Mouse (Mus musculus) embryonic fibroblast, embryonic 13.5 days (primary cell): Measurements from ENCODE around the gene Gm15517. TPM values are rescaled to one million over a fixed set of nuclear protein-coding genes. Genes with fewer than 3 reads are reported as not detected.
A peak's percentile ranks its signal among the peaks of the same experiment; 100 is the strongest.

Experiments
- H3K27ac ChIP-seq: 2 replicates; pipeline ENCODE4 v1.5.1; 2012; ENCODE audit warnings: low read length, control low read depth, inconsistent platforms; ENCODE audit not compliant: insufficient read depth
- H3K4me1 ChIP-seq: 2 replicates; pipeline ENCODE4 v1.6.1; 2011; ENCODE audit warnings: low read length; ENCODE audit not compliant: control insufficient read depth, insufficient read depth
- H3K4me3 ChIP-seq: 2 replicates; pipeline ENCODE4 v1.5.1; 2011; ENCODE audit warnings: mild to moderate bottlenecking, control low read depth, low read length; ENCODE audit not compliant: insufficient read depth
- CTCF ChIP-seq: IDR thresholded peaks from 2 replicates; pipeline ENCODE4 v1.5.1; 2011; ENCODE audit warnings: mild to moderate bottlenecking, control low read depth, low read length, moderate library complexity, borderline replicate concordance; ENCODE audit not compliant: insufficient read depth
- POLR2A ChIP-seq: IDR thresholded peaks from 2 replicates; pipeline ENCODE4 v1.6.1; 2011; ENCODE audit warnings: low read depth, mild to moderate bottlenecking, control low read depth, low read length, moderate library complexity
- polyA plus RNA-seq: library from polyadenylated mRNA; stranded (reverse); fragments of >200 nt; gene quantifications from 2 replicates; pipeline ENCODE4 v1.2.4, GENCODE M21; 2011; ENCODE audit warnings: low read depth; ENCODE audit not compliant: missing spikeins, insufficient read length

Gene Gm15517
- polyA plus RNA-seq, 1 experiment = not detected

DNA sequence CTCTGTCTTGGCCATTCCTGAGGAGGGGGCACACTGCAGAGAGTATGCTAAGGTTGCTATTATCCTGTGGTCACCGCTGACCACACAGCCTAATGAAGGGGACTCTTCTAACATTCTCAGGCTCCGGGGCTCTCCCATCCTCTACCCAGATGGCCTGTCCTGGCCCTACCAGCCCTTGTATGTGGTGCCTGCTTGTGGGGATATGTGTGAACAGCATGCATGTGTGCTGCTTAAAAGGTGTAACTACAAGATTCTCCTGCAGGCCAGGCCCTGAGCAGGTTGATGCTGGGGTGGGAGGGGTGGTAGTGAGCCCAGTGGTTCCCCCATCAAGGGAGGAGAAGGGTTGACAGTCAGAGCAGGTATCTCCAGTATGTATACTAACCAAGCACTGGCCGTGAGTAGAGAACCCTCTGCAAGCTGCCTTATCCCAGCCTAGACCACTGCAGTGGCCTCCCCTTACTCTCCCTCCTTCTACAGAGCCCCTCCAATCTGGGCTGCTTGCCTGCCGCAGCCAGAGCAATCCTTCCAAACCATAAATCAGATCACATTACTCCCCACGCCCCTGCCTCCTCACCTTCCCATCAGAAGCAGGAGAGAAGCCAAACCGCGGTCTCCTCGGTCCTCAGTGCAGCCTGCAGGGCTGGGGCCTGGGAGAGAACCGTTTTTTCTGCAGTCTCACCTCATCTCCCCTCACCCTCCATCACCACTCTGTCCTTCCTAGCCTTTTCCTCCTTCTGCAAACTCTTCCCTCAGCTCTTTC lies 46.2 kb downstream of the Gm15517 start:
- peak overlapping the region; percentile 1; the same call in 1 of the 2 replicates for H3K27ac ChIP-seq
- H3K4me3 ChIP-seq = no peak overlapping the region
- no peaks in the 10 kb centered on the region; the same call in 1 of the 2 replicates for H3K4me1 ChIP-seq
- TF ChIP-seq CTCF (no peak), POLR2A (no peak)

DNA sequence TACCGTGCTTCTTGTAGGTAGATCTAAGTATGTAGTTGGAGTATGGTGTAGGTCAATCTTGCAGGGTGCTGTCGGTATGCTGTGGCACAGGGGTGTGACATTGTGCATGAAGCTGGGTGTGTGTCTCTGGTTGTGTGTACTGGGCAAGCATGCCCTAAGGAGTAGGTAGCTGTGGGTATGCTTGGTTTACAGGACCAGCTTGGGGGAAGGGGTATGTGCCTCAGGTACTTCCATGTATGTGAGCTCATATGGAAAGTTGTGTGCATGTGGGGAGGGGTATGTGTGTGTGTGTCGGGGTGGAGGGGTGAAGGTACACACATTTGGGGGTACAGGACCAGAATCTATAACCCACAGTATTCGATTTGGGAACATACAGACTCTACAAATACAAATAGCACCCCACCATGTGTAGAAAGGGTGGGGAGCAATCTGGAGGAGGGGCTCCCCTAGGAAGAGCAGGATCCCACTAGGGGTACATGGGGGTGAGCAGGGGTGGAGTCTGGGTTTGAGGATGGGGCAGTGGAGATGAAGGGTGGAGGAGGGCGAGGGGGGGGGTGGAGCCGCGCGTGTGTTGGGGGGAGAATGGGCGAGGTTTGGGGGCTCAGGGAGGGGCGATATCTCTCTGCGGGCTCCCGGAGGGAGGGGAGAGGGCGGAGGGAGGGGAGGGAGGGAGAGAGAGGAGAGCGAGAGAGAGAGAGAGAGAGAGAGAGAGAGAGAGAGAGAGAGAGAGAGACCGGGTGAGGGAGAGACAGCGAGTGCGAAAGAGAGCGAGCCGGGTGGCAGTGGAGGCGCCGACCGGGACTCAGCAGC lies 48.4 kb downstream of the Gm15517 start, which contains the start of gene Shank1:
Shank1 (plus strand) TSS at position 779 of the 810 bp plus-strand sequence.
- TF ChIP-seq CTCF (no peak), POLR2A (no peak)

DNA sequence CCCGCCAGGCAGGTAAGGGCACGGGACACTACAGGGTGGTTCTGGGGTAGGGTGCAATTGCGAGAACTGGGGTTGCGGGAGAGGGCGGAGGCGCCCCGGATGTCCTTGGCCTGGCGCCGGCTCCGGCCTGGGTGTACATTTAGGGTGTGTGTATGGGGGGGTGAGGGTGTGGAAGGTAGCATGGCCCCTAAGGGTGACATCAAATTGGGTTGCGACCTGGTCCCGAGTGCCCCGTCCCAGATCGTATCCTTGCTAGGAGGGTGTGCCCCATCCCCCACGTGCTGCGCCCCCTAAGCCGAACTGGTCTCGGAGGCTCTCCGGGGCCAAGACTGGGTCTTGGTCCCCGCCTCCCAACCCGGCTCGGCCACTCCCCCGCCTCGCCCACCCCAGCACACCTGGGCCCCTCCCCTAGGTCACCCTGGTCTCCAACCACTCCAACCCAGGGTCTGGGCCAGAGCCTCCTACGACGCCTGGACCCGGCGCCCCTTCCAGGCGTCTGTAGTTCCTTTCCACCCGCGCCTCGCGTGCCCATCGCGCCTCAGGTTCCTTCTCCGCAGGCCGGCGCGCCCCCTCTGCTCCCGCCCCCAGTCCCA lies 49.1 kb downstream of the Gm15517 start:
- Histone ChIP-seq H3K27ac (no peak overlapping the region), H3K4me3 (0 out of 2 replicates have a peak overlapping the region, but pooled peaks have one; percentile 6)

More for the DNA sequence above, 48.4 kb downstream of the Gm15517 start, which contains the start of gene Shank1:
- no peak within 1 kb of the TSS for H3K27ac ChIP-seq
- 0 out of 2 replicates have a peak within 1 kb of the TSS, but pooled peaks have one; percentile 6 for H3K4me3 ChIP-seq
- H3K4me1 ChIP-seq = no peaks in the 10 kb centered on the region; the same call in 1 of the 2 replicates

DNA sequence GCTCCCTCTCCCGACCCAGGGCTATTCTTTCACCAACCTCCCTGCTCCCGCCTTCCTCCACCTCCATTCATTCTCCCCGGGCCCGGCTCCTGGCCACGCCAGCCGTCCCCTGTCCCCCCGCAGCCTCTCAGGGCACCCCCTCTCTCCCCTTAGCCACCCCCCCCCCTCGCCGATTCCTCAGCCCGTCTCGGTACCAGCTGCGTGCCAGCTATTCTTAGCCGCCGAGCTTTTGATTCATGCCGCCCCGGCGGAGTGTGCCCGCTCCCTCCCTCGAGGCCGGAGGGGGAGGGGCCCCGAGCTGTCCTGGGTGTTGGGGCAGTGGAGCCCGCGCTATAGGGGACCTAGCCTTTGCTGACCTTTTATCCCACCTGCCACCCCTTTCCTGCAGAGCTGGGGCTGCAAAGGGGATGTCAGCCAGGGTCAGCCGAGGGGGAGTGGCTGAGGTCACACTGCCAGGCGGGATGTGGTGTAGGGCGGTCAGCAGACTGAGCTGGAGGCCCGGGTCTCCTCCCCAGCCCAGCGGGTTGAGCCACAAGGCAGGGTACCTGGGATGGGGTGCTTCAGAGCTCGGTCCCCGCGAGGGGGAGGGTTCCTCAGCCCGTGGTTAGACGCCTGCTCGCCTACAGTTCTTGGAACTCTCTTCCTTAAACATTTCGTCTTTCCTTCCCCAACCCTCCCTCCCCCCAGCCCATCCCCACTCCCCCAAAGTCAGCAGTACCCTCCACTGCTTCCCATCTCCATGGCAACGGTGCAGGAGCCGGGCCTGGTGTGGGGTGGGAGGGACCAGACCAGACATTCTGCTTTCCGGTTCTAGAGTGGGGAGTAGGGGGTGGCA lies 49.8 kb downstream of the Gm15517 start:
- no peaks in the 10 kb centered on the region; the same call in 1 of the 2 replicates for H3K4me1 ChIP-seq
- H3K4me3 ChIP-seq = no peak overlapping the region
- no peak for TF ChIP-seq POLR2A
- TF ChIP-seq CTCF = no peak
- H3K27ac ChIP-seq = no peak overlapping the region

More for the DNA sequence above, 49.1 kb downstream of the Gm15517 start:
- TF ChIP-seq CTCF = no peak
- TF ChIP-seq POLR2A = no peak
- H3K4me1 ChIP-seq = no peaks in the 10 kb centered on the region; the same call in 1 of the 2 replicates

Other genes starting within 250 kb of the Gm15517 start
- gene Klk1b26, start 249.3 kb upstream of the Gm15517 start, polyA plus RNA-seq = not detected in 2 replicates
- gene Klk1b27, start 209.2 kb upstream of the Gm15517 start, polyA plus RNA-seq = not detected in 2 replicates
- not detected in 2 replicates for gene Klk1b21, start 159.1 kb upstream of the Gm15517 start, polyA plus RNA-seq
- gene Klk1b22, start 148.8 kb upstream of the Gm15517 start, polyA plus RNA-seq = not detected in 2 replicates
- gene Klk1b16, start 124.7 kb upstream of the Gm15517 start, polyA plus RNA-seq = not detected in 2 replicates
- not detected in 2 replicates for gene Klk1b24, start 73.2 kb upstream of the Gm15517 start, polyA plus RNA-seq
- gene Klk1b3, start 63.3 kb upstream of the Gm15517 start, polyA plus RNA-seq = not detected in 2 replicates
- not detected in 2 replicates for gene Klk1b4, start 54.0 kb upstream of the Gm15517 start, polyA plus RNA-seq
- gene Klk1b5, start 45.5 kb upstream of the Gm15517 start, polyA plus RNA-seq = not detected in 2 replicates
- gene Klk1, start 36.1 kb upstream of the Gm15517 start, polyA plus RNA-seq = not detected in 2 replicates
- not detected in 2 replicates for gene Gm36864, start 25.3 kb upstream of the Gm15517 start, polyA plus RNA-seq
- gene 1700028J19Rik, start 14.8 kb upstream of the Gm15517 start, polyA plus RNA-seq = 0.75 and 1.1 TPM in 2 replicates
- gene 2410002F23Rik, start 14.7 kb upstream of the Gm15517 start, polyA plus RNA-seq = 71.4 and 78.0 TPM in 2 replicates
- not detected in 2 replicates for gene Acp4, start 4.1 kb upstream of the Gm15517 start, polyA plus RNA-seq
- gene Clec11a, start 45.5 kb downstream of the Gm15517 start, polyA plus RNA-seq = 2.6 and 13.4 TPM in 2 replicates
- gene Shank1, start 48.8 kb downstream of the Gm15517 start, polyA plus RNA-seq = 1.1 and 2.6 TPM in 2 replicates
- gene Syt3, start 122.7 kb downstream of the Gm15517 start, polyA plus RNA-seq = 0.18 and 0.25 TPM in 2 replicates
- gene 1700008O03Rik, start 124.4 kb downstream of the Gm15517 start, polyA plus RNA-seq = not detected in 2 replicates
- gene Lrrc4b, start 167.6 kb downstream of the Gm15517 start, polyA plus RNA-seq = 0.32 TPM in 1 of 2 replicates, not detected in the other
- gene Aspdh, start 203.9 kb downstream of the Gm15517 start, polyA plus RNA-seq = not detected in 2 replicates
- gene Josd2, start 206.5 kb downstream of the Gm15517 start, polyA plus RNA-seq = 53.0 and 53.9 TPM in 2 replicates
- gene Emc10, start 235.1 kb downstream of the Gm15517 start, polyA plus RNA-seq = 100 and 111 TPM in 2 replicates
- gene Fam71e1, start 235.1 kb downstream of the Gm15517 start, polyA plus RNA-seq = 2.7 and 4.4 TPM in 2 replicates